Mouse (Mus musculus) ovary, adult 2 months (tissue): Measurements from ENCODE around the gene Naip5. TPM values are rescaled to one million over a fixed set of nuclear protein-coding genes. Genes with fewer than 3 reads are reported as not detected.

Experiments
- polyA plus RNA-seq: library from polyadenylated mRNA; depleted of rRNA; stranded (reverse); fragments of >200 nt; gene quantifications from 2 replicates; pipeline ENCODE4 v1.2.3, GENCODE M21; 2012; rRNA removed

Naip5 gene
- polyA plus RNA-seq = 4.2 and 4.8 TPM in 2 replicates

GRCm38 (mm10) chr13:100246223-100246622 is at the start of gene Naip5:
TSS of gene Naip5 (minus strand) at chr13:100246323.

DNA sequence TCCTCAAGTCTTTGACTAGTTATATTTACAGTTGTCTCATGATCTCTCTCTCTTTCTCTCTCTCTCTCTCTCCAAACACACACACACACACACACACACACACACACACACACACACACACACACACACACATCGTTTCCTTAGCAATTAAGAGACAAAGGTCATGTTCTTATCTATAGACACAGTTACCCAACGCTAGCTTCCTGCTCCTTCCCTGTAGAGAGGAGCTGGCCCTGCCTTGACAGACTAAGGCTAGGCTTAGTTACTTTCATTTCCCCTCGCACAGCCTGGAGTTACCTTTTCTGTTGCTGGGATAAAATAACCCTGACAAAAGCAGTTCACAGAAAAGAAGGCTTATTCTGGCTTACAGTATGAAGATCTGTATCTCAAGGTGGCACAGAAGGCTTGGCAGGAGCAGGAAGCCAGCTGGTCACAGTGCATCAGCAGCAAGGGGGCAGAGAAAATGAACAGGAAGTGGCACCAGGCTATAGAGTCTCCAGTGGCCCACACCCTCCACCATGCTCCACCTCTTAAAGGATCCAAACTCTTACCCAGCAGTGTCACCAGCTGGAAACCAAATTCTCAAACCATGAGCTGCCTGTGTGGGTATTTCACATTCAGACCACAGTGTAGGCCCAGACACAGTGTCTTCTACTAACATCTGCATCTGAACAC is 44.3 kb downstream of the Naip5 start, which contains the start of gene Naip2:
Gene Naip2 (minus strand): TSS at position 434 of the 675 bp plus-strand sequence.

Other genes with a start within 250 kb of the Naip5 start
- gene Mccc2, start 230.7 kb downstream of the Naip5 start, polyA plus RNA-seq = 23.7 and 26.5 TPM in 2 replicates
- 1.6 and 1.8 TPM in 2 replicates for gene Bdp1, start 142.3 kb downstream of the Naip5 start, polyA plus RNA-seq
- 6.7 and 20.3 TPM in 2 replicates for gene Serf1, start 138.3 kb downstream of the Naip5 start, polyA plus RNA-seq
- 15.4 and 16.0 TPM in 2 replicates for gene Smn1, start 121.5 kb downstream of the Naip5 start, polyA plus RNA-seq
- 0.85 and 0.98 TPM in 2 replicates for gene Naip2, start 44.2 kb downstream of the Naip5 start, polyA plus RNA-seq
- 1.5 TPM in 2 replicates for gene Naip6, start 71.4 kb upstream of the Naip5 start, polyA plus RNA-seq
- 0.34 and 0.39 TPM in 2 replicates for gene Naip1, start 206.5 kb upstream of the Naip5 start, polyA plus RNA-seq
- gene Gtf2h2, start 246.3 kb upstream of the Naip5 start, polyA plus RNA-seq = 17.7 and 26.7 TPM in 2 replicates